Mouse (Mus musculus) myocyte (in vitro differentiated cells): ENCODE results near the gene Mcl1.

Experiments
- CEBPB ChIP-seq: IDR thresholded peaks from 2 replicates; pipeline ENCODE4 v1.6.1; 2011; ENCODE audit warnings: mild to moderate bottlenecking, moderate library complexity; ENCODE audit not compliant: poor library complexity, insufficient read depth, severe bottlenecking
- E2F4 ChIP-seq: IDR thresholded peaks from one replicate; pipeline ENCODE4 v1.6.1; 2011; ENCODE audit warnings: mild to moderate bottlenecking, control low read depth, moderate library complexity; ENCODE audit not compliant: insufficient read depth
- MAX ChIP-seq: IDR thresholded peaks from one replicate; pipeline ENCODE4 v1.6.1; 2011; ENCODE audit warnings: low read depth, mild to moderate bottlenecking, control low read depth
- MYOD1 ChIP-seq, 3 experiments: IDR thresholded peaks; one replicate each; pipeline ENCODE4 v1.6.1; 2011; ENCODE audit warnings: control low read depth in 2 of 3, low read depth in 2 of 3, mild to moderate bottlenecking in 2 of 3, moderate library complexity in 1 of 3; ENCODE audit not compliant: insufficient read length in 2 of 3, control insufficient read depth in 1 of 3
- MYOG ChIP-seq, 3 experiments: IDR thresholded peaks; one replicate each; pipeline ENCODE4 v1.6.1; 2011; ENCODE audit warnings: control low read depth in 2 of 3, low read depth in 2 of 3, mild to moderate bottlenecking in 2 of 3; ENCODE audit not compliant: insufficient read length in 2 of 3, control insufficient read depth in 1 of 3, insufficient read depth in 1 of 3
- POLR2A ChIP-seq: IDR thresholded peaks from one replicate; pipeline ENCODE4 v1.6.1; 2011; ENCODE audit warnings: low read depth, mild to moderate bottlenecking, control low read depth, moderate library complexity; ENCODE audit not compliant: insufficient read length
- POLR2AphosphoS2 ChIP-seq: IDR thresholded peaks from one replicate; pipeline ENCODE4 v1.6.1; 2011; ENCODE audit warnings: low read depth, control low read depth; ENCODE audit not compliant: insufficient read length
- SRF ChIP-seq: IDR thresholded peaks from one replicate; pipeline ENCODE4 v1.6.1; 2011; ENCODE audit warnings: low read depth; ENCODE audit not compliant: control insufficient read depth, insufficient read length
- TCF3 ChIP-seq: IDR thresholded peaks from one replicate; pipeline ENCODE4 v1.6.1; 2011; ENCODE audit warnings: low read depth, control low read depth; ENCODE audit not compliant: insufficient read length
- USF1 ChIP-seq: IDR thresholded peaks from one replicate; pipeline ENCODE4 v1.6.1; 2011; ENCODE audit warnings: low read depth, mild to moderate bottlenecking, control low read depth, moderate library complexity

- no peak for TF ChIP-seq POLR2AphosphoS2
- TF ChIP-seq POLR2A: no peak
- no peak for TF ChIP-seq TCF3
- TF ChIP-seq E2F4: no peak
- no peak for TF ChIP-seq MAX
- no peak for TF ChIP-seq CEBPB
- TF ChIP-seq MYOD1 (IDR thresholded peaks at IDR 0.05; ENCODE audit: control insufficient read depth in 1 of 3, insufficient read length in 2 of 3, low read depth in 2 of 3): no peak
- no peak for TF ChIP-seq SRF
- TF ChIP-seq MYOG (IDR thresholded peaks at IDR 0.05; ENCODE audit: control insufficient read depth in 1 of 3, insufficient read depth in 1 of 3, insufficient read length in 2 of 3, low read depth in 2 of 3): no peak
- TF ChIP-seq USF1: no peak
Measured at GRCm38 (mm10) chr3:95689940-95690339, 31.4 kb downstream of the Mcl1 start.
